Mouse (Mus musculus): ENCODE data around the gene Dbi. TPM values are rescaled to one million over a fixed set of nuclear protein-coding genes. Genes with fewer than 3 reads are reported as not detected.
A peak's percentile ranks its signal among the peaks of the same experiment; 100 is the strongest.
"Not testable (repeated sequence)": the region's sequence is repeated elsewhere in the genome, so short reads cannot be mapped to it uniquely, and the experiment has no call there.

Dbi gene
- polyA plus RNA-seq, 1 experiment = 247 TPM

DNA sequence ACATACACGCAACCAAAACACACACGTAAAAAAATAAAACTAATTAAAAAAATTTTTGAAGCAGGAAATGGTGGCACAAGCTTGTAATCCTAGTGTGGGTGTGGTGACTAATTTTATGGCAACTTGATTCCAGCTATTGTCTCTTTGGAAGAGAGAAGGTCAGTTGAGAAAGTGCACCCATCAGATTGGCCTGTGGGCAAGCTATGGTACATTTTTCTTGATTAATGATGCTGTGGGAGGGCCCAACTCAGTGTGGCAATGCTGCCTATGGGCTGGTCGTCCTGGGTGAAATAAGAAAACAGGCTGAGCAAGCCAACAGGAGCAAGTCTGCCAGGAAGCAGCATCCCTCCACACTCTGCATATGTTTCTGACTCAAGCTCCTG lies 19.7 kb downstream of the Dbi start:
- 97% methylated on average over 3 of the region's 3 CpGs for WGBS
- no peak for DNase-seq
- H3K4me1 ChIP-seq (replicated peaks; ENCODE audit: control insufficient read depth, insufficient read depth, low read length) = no peaks in the 10 kb centered on the region
- H3K27me3 ChIP-seq (ENCODE audit: control insufficient read depth, insufficient read depth, low read length) = no peaks in the 10 kb centered on the region
- no peak overlapping the region for H3K4me3 ChIP-seq (ENCODE audit: control insufficient read depth, insufficient read depth, low read length)
- no peak overlapping the region for H3K27ac ChIP-seq (ENCODE audit: control insufficient read depth, insufficient read depth, low read length)
- TF ChIP-seq POLR2A (IDR thresholded peaks at IDR 0.05; ENCODE audit: control insufficient read depth, extremely low read depth, insufficient read depth, low read length, poor library complexity) (no peak), CTCF (IDR thresholded peaks at IDR 0.05; ENCODE audit: borderline replicate concordance, control insufficient read depth, extremely low read depth, insufficient read depth, low read length, poor library complexity) (no peak)
- no peaks in the 10 kb centered on the region for H3K36me3 ChIP-seq (ENCODE audit: control insufficient read depth, insufficient read depth, low read length)

DNA sequence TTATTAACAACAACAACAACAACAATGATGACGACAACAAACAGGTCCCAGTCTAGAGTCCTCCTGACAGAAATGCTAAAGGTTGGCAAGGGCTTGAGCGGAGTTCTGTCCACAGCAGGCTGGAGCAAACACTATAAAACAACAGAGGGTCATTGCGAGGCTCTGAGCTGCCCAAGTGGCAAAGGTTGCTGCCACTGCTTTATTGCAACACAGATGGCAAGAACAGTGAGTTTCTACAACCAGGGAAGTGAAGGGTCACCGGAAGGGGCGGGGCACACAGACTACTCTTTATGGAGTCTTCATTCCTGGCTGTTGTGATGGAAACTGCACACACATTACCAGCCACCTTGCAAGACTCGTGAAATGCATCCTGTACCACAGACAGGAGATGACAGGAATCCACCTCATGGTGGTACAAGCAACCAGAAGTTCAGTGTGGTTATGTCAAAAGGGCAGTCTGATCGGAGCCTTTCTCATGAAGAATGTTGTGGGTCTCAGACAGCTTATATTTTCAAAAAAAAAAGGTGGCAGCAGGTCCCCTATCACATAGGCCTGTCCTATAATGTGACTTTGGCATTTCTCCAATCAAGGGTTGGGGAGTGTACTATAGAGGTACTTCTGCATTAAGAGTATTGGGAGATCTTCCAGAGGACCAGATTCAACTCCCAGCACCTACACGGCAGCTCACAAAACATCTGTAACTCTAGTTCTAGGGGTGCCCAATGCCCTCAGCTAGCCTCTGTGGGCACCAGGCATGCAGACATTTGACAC lies 20.2 kb downstream of the Dbi start:
- Histone ChIP-seq H3K4me1 (replicated peaks; ENCODE audit: control insufficient read depth, insufficient read depth, low read length) (no peaks in the 10 kb centered on the region), H3K27ac (ENCODE audit: control insufficient read depth, insufficient read depth, low read length) (no peak overlapping the region), H3K4me3 (ENCODE audit: control insufficient read depth, insufficient read depth, low read length) (no peak overlapping the region), H3K36me3 (ENCODE audit: control insufficient read depth, insufficient read depth, low read length) (no peaks in the 10 kb centered on the region), H3K27me3 (ENCODE audit: control insufficient read depth, insufficient read depth, low read length) (no peaks in the 10 kb centered on the region)
- DNase-seq = no peak
- TF ChIP-seq CTCF (IDR thresholded peaks at IDR 0.05; ENCODE audit: borderline replicate concordance, control insufficient read depth, extremely low read depth, insufficient read depth, low read length, poor library complexity) (no peak), POLR2A (IDR thresholded peaks at IDR 0.05; ENCODE audit: control insufficient read depth, extremely low read depth, insufficient read depth, low read length, poor library complexity) (no peak)
- 92% methylated on average over 8 of the region's 8 CpGs for WGBS

GRCm38 (mm10) chr1:120099483-120099882 lies 21.4 kb downstream of the Dbi start:
- Histone ChIP-seq H3K36me3 (ENCODE audit: control insufficient read depth, insufficient read depth, low read length) (no peaks in the 10 kb centered on the region), H3K4me1 (replicated peaks; ENCODE audit: control insufficient read depth, insufficient read depth, low read length) (no peaks in the 10 kb centered on the region), H3K27me3 (ENCODE audit: control insufficient read depth, insufficient read depth, low read length) (no peaks in the 10 kb centered on the region), H3K4me3 (ENCODE audit: control insufficient read depth, insufficient read depth, low read length) (no peak overlapping the region), H3K27ac (ENCODE audit: control insufficient read depth, insufficient read depth, low read length) (no peak overlapping the region)
- no peak for DNase-seq
- 25% methylated on average over 6 of the region's 6 CpGs for WGBS
- no peak for TF ChIP-seq CTCF (IDR thresholded peaks at IDR 0.05; ENCODE audit: borderline replicate concordance, control insufficient read depth, extremely low read depth, insufficient read depth, low read length, poor library complexity)
- TF ChIP-seq POLR2A (IDR thresholded peaks at IDR 0.05; ENCODE audit: control insufficient read depth, extremely low read depth, insufficient read depth, low read length, poor library complexity) = no peak

- H3K36me3 ChIP-seq (ENCODE audit: control insufficient read depth, insufficient read depth, low read length) = no peaks in the 10 kb centered on the region
- DNase-seq = peak; percentile 53
- 16% methylated on average over 7 of the region's 7 CpGs for WGBS
Observed at GRCm38 (mm10) chr1:120098327-120098726, 22.6 kb downstream of the Dbi start.

GRCm38 (mm10) chr1:120094920-120095319 lies 26.0 kb downstream of the Dbi start:
- DNase-seq = no peak
- no peaks in the 10 kb centered on the region for H3K27me3 ChIP-seq (ENCODE audit: control insufficient read depth, insufficient read depth, low read length)
- no peak overlapping the region for H3K4me3 ChIP-seq (ENCODE audit: control insufficient read depth, insufficient read depth, low read length)
- H3K4me1 ChIP-seq (replicated peaks; ENCODE audit: control insufficient read depth, insufficient read depth, low read length) = no peaks in the 10 kb centered on the region
- no peak overlapping the region for H3K27ac ChIP-seq (ENCODE audit: control insufficient read depth, insufficient read depth, low read length)
- H3K36me3 ChIP-seq (ENCODE audit: control insufficient read depth, insufficient read depth, low read length) = no peaks in the 10 kb centered on the region
- TF ChIP-seq POLR2A (IDR thresholded peaks at IDR 0.05; ENCODE audit: control insufficient read depth, extremely low read depth, insufficient read depth, low read length, poor library complexity) = no peak
- no peak for TF ChIP-seq CTCF (IDR thresholded peaks at IDR 0.05; ENCODE audit: borderline replicate concordance, control insufficient read depth, extremely low read depth, insufficient read depth, low read length, poor library complexity)
- 41% methylated on average over 3 of the region's 3 CpGs for WGBS

More at GRCm38 (mm10) chr1:120098327-120098726, 22.6 kb downstream of the Dbi start:
- no peaks in the 10 kb centered on the region for H3K27me3 ChIP-seq (ENCODE audit: control insufficient read depth, insufficient read depth, low read length)
- no peak overlapping the region for H3K27ac ChIP-seq (ENCODE audit: control insufficient read depth, insufficient read depth, low read length)
- TF ChIP-seq CTCF (IDR thresholded peaks at IDR 0.05; ENCODE audit: borderline replicate concordance, control insufficient read depth, extremely low read depth, insufficient read depth, low read length, poor library complexity) = no peak
- no peak for TF ChIP-seq POLR2A (IDR thresholded peaks at IDR 0.05; ENCODE audit: control insufficient read depth, extremely low read depth, insufficient read depth, low read length, poor library complexity)
- H3K4me1 ChIP-seq (replicated peaks; ENCODE audit: control insufficient read depth, insufficient read depth, low read length) = no peaks in the 10 kb centered on the region
- no peak overlapping the region for H3K4me3 ChIP-seq (ENCODE audit: control insufficient read depth, insufficient read depth, low read length)

- peak; percentile 80 for DNase-seq
- peak; percentile 94 for TF ChIP-seq CTCF (IDR thresholded peaks at IDR 0.05; ENCODE audit: borderline replicate concordance, control insufficient read depth, extremely low read depth, insufficient read depth, low read length, poor library complexity)
- not testable (repeated sequence) for H3K4me3 ChIP-seq (ENCODE audit: control insufficient read depth, insufficient read depth, low read length); H3K27ac ChIP-seq (ENCODE audit: control insufficient read depth, insufficient read depth, low read length); H3K36me3 ChIP-seq (ENCODE audit: control insufficient read depth, insufficient read depth, low read length); H3K27me3 ChIP-seq (ENCODE audit: control insufficient read depth, insufficient read depth, low read length); H3K4me1 ChIP-seq (replicated peaks; ENCODE audit: control insufficient read depth, insufficient read depth, low read length)
- 51% methylated on average over 11 of the region's 14 CpGs for WGBS
Observed at GRCm38 (mm10) chr1:120093482-120094134, 27.3 kb downstream of the Dbi start.

Data from thymus, adult 2 months (tissue).